Mouse (Mus musculus) hindlimb bud, embryonic 11.5 days (tissue): ENCODE results near the gene Scn5a.

Experiments
- DNase-seq: peaks from one replicate; pipeline ENCODE4 v3.0.0-alpha.2; 2012; ENCODE audit warnings: low read depth, low spot score; ENCODE audit errors: extremely low spot score

The Scn5a gene

DNA sequence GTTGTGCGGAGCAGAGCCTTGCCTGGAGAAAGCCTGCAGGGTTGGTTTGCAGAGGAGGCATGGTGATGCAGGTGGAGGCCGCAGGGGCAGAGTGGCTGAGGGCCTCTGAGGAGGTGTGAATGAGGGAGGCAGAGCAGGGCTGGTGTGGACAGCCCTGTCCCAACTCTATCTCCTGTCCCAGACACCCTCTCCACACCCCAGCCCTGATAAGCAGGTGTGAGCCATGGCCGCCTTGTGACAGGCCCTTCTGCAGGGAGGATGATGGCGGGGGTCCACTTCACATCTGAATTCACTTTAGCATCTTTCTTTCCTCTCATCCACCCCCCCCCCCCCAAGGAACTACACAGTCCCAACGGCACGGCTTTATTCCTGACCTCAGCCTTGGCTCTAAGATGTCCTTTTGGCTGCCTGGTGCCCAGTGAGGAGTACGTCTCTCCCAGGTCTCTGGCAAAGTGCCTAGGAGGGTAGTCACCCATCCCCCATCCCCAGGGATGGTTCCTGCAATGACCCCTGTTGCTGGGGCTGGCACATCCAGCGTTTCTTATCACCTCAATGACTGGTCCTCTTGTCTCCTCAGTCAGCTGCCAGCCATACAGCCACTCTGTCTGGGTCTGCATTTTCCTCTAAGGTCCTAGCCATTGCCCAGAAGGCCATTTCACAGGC lies 109.0 kb downstream of the Scn5a start:
- DNase-seq = no peak

DNA sequence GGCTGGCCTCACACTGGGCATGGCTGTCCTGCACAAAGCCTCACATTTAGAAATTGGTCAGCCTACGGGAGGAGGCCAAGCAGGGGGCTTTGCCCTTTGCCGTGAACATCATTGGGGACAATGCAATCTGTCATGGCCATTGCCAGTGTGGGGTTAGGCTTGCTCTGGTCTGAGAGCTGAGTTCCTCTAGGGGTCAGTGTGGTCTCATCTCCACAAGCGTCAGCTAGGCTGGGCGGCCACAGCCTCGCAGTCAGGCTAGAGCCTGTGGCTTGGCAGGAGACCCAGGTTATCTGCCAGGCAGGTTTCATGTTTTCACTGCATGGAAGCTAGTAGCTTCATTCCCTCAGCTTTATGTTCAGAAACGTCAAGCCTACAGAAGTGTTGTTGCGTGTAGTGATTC lies 113.2 kb downstream of the Scn5a start:
- DNase-seq = no peak

- DNase-seq = no peak
Observed at GRCm38 (mm10) chr9:119465056-119465455, 113.8 kb downstream of the Scn5a start.

DNA sequence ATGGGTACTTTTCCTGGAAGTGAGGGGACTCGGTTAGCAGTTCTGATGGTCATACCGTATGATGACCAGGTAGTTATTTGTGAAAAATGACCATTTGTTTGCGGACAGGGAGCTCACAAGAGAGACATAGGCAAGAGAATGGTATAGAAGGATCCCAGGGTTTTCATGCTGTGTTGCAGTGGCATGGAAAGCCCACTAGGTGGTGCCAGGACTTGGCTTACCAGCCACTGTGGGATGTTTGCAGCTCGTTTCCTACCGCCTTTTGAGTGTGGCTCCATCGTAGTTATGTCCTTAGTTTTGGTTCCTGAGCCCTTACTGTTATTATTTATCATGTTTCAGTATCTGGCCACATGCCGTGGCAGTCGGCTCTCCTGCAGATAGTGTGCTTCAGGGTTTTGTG lies 118.4 kb downstream of the Scn5a start:
- DNase-seq = peak; percentile 28

GRCm38 (mm10) chr9:119457122-119457521 lies 121.7 kb downstream of the Scn5a start:
- no peak for DNase-seq

DNA sequence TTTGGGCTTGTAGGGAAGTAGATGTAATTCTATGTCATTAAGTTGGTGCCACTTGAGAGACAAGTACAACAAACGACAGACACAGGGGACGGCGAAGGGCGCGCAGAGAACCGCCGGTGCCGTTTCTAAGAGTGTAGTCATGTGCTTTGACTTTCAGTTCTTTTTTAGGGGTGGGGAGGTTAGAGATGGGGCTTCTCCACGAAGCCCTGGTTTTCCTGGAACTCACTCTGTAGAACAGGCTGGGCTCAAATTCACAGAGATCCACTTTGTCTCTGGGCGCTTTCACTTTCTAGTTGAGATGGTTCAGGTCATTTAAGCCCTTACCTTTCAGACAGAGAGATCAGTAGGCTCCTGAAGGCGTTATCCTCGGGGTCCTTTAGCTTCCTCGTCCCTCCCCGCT lies 122.8 kb downstream of the Scn5a start:
- DNase-seq = no peak

GRCm38 (mm10) chr9:119445737-119446136 lies 133.1 kb downstream of the Scn5a start:
- DNase-seq = no peak

DNA sequence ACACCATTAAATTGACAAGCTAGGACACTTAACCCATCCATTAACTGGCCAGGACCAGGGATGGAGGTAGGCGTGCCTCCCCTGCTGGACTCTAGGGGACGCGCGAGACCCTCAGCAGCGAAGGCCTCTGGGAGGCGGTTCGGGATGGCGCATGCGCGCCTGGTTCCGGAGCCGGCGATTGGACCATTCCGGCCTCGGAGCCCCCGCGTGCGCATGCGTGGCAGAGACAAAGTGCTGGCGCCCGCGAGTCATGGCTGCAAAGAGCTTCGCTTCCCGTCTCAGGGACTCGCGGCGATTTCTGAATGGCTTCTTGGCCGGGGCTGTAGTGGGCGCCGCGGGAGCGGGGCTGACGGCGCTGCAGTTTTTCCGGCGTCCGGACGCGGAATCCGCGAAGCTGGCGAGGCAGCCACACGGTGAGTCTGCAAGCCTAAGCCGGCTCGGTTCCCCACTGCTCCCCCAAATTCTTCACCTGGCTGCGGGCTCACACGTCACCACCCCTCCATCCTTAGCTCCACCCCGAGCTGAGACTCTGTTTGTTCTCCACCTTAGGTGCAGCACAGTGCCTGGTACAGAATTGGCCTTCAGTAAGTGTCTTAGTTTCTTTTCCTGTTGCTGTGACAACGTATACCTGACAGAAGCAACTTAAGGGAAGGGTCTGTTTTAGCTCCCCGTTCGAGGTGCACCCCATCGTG lies 133.9 kb downstream of the Scn5a start, which contains the start of gene Exog:
Gene Exog, plus strand, starts transcription at position 206 of the 692 bp plus-strand sequence.
- peak; percentile 92 for DNase-seq

DNA sequence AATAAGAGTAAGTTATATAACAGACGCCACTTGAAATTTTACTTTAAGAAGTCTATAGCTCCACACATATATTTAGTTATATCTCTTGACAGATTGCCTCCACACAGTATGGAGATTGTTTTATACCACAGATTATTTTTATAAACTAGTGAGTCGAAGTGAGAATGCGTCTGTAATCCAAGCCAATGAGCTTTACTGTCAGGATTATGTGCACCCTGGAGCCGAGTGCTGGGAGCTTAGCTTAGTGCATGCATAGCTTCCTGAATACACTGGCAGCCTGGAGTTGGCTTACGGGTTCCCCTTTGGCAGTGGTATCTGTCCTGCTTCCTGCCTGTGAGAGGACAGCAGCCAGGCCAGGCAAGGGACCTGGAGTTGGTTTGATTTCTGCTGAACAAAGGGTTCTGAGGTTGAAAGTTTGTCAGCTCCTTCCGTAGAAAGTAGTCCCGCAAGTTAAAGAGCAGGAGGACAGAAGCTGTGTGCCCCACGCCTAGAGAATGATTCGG lies 140.3 kb downstream of the Scn5a start:
- no peak for DNase-seq

GRCm38 (mm10) chr9:119438065-119438464 lies 140.8 kb downstream of the Scn5a start:
- DNase-seq = no peak

DNA sequence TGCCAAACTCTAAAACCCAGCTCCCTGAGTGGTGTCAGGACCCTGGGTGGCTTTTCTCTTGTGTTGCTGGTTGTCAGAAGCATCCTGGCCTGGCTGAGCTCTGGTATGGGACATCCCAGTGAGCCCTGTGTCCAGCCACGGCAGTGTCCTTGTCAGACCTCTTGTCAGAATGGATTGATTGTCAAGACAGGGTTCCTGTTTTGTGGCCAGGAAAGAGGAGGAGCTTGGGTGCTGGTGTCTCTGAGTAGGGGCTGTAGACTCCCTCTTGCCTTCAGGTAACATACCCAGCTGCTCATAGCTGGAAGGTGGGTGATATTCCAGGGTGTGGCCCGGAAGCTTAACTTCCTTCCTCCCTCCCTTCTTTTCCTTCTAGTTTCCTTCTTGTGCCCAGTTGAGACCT lies 143.0 kb downstream of the Scn5a start:
- DNase-seq = no peak
